Mouse (Mus musculus) right cerebral cortex, postnatal 4 days (tissue): Measurements from ENCODE around the gene Fam49a.
"Not testable (repeated sequence)": the region's sequence is repeated elsewhere in the genome, so short reads cannot be mapped to it uniquely, and the experiment has no call there.

Source experiments
- DNase-seq: peaks from one replicate; pipeline ENCODE4 v3.0.0-alpha.2; 2022

Gene Fam49a

DNA sequence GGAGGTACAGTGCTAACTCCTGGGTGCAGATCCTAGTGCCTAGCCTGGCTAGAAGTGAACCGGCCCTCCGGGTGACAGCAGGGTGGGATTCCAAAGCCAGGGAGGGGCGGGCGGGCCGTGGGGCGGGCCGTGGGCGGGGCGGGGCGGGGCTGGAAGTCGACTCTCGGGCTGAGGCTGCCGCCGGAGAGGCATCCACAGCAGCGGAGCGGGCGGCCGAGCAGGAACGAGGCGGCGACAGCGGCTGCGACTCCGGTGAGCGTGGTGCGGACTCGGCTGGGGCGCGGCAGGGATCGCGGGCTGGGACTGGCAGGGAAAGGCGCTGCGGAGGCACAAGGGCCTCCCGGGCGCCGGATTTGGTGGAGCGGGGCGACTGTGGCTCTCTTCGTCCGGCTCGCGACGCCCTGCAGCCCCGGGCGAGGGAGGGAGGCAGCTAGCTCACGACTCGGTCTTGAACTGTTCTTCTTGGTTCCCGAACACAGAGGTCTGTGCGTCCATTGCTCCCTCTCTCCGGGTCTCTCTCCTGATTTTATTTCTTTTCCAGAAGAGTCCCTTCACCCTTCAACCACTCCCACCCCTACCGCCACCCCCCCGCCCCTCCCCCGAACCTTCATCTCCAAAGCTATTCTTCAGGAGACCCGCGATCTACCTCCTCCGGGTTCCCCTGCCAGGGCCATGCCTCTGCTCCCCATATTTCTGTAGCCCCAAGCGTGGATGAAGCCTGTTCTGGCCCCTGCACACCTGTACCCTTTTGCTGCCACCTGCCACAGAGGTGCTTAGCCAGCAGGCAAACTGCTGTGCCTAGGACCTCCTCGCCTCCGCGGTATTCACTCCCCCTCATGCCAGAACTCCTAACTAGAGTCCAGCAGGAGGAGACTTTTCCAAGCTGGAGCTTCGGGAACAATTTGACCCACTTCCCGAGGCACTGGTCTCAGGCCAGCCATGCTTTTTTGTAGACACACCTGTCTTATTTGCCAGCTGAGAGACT lies at the start of gene Fam49a:
Fam49a (plus strand) TSS at position 153 of the 985 bp plus-strand sequence.
- peak; percentile 74 for DNase-seq

DNA sequence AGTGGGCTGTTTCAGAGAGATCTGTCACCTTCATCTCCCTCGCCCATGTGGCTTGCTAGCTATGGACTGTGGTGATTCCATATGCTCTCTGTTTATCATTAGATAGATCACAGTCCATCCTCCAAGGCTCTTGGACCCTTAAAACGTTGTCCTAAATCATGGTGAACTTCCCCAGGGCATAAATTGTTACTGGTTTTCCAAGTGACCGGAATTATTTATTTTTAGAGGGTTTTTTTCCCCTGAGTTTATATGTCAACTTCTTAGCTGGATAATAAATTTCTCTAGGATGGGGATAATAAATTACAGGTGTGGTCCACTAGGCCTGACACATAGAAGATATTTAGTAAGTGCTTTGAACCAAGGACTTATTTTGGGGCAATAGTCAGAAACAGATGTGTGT lies 48.4 kb upstream of the Fam49a start:
- no peak for DNase-seq

DNA sequence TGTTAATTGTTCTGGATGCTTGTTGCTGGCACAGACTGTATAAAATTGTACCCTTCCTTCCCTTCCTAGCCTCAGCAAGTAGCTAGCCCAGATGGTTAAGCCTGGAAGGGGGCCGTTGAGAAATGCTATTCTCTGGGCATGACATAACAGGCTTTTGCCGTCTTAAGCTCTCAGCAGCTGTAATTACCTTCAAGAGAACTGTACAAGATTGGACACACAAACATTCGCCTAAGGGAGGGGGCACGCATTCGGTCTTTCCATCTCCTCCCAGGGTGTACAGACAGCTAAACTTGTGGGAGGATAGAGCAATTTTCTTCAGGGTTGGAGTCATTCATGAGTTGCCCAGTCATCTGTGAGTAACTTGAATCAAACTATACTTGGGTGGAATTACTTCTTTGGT lies 43.0 kb upstream of the Fam49a start:
- no peak for DNase-seq

DNA sequence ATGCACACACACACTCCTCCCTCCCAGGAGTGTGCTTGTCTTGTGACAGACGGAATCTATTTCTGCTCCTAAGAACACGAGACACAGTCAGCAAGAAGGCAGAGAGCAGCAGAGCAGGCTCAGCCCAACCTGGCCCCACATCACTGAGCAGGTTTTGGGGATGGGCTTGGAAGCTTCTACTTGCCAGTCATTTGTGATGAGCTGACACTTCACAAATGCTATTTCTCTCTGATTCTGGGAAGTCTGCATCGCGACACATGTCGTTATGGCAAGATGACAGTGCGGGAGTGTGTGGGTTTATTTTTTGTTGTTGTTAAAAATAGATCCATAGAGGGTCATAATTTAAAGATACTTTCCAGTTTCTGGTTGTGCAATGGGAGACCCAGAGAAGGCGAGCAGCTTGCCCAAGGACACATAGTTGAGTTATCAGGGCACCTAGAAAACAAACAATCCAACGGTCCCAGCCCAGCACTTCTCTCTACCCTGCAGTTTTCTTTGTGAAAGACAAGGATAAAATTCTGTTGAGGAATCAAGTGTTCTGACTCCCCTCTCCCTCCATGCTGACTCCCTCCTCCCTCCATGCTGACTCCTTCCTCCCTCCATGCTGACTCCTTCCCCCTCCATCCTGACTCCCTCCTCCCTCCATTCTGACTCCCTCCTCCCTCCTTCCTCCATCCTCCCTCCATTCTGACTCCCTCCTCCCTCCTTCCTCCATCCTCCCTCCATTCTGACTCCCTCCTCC lies 41.0 kb upstream of the Fam49a start:
- peak; percentile 50 for DNase-seq

DNA sequence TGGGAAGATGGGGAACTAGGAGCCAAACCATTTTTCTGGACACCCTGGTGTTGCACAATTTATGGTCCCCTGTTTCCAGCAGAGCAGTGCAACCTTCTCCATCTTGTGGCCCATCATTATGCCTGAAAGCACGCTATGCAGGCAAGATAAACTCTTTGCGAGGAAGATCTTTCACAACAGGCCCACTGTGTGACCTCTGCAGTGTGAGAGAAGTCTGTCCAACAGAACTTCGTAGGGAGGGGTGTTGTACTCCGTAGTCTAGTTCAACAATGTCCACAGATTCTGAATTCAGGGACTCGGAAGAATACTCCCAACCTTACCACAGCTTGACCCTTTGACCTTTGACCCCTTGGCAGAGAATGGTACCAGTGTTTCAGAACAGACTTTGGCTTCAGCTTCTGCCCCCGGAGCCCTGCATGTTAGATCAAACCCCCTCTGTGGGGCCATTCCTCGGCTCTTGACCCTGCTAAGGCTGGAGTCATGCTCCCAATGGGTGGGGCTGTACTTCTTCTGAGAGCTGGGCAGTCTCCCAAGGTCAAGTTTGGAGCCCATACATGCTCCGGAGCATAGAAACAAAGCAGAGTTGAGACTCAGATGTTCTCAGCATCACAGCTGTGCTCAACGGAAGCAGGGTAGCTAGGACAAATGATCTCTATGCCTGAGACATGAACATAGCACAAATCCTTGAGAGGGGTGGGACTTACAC lies 39.2 kb upstream of the Fam49a start:
- no peak for DNase-seq

DNA sequence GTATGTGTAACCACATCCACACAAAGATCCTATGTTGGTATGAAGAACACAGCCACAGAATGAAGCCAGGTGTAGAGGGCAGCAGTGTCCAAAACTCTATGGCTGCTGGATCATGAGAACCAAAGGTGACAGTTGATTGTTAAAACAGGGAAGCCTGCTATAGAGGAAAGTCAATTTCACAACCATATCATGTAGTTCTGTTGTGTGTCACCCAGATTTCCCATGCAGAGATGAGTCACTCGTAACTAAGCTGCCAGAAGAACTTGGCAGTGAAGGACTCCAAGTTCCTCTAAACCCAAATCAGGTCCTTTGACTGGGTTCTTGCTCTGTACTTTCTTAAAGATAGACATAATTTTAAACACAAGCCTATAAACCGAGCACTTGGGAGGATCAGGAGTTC lies 38.6 kb upstream of the Fam49a start:
- DNase-seq: no peak

DNA sequence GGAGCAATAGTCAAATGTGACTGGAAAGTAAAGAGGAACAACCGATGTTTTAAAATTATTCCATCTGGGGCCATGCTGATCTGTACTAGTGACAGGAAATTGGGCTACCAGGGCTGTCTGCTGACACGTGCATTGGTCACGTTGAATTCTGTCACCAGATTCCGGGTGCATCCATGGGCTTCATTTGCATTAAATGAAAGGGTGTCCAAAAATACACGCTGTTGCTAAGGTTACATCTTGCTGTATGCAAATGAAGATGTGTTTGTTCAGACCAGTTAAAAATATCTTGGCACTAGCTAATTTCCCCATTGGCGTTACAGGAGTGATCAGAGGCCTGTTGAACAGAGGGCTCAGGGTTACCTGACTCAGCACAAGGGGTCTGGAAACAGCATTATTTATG lies 36.2 kb upstream of the Fam49a start:
- peak; percentile 39 for DNase-seq

DNA sequence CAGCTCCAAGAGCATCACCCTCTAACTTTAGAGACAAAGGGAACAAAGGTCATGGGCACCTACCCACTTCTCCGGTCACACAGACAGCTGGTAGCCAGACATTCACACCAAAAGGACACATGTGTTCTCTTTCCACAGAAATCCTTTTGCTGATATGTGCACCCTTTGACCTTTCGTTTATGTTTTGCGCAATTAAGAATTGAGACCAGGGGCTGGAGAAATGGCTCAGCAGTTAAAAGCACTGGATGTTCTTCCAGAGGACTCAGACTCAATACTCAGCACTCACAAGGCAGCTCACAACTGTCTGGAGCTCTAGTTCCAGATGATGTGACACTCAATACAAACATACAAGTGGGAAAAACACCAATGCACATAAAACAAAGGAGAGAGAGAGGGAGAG lies 34.3 kb upstream of the Fam49a start:
- DNase-seq: no peak

DNA sequence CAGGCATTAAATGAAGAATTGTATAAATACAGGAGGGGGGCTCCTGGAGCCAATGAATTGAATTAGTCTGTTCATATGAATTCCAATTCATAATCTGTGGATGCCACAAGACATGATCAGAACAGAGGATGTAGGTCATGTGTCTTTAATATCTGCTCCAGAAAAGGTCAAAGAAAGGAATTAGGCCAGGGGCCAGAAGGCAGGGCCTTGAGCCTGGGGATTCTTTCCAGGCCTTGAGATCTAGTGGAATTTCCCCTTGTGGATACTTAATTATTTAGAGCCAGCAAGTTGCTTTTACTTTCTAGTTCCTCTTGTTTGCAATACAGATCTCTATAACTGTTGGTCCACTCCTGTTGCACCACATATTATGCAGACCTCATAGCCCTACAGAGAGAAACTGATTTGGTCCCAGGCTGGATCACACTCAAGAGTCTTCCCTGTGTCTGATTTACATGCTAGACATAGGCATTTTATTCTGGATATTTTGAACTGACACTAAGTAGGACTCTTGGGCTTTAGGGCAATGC lies 31.8 kb upstream of the Fam49a start:
- DNase-seq: no peak

DNA sequence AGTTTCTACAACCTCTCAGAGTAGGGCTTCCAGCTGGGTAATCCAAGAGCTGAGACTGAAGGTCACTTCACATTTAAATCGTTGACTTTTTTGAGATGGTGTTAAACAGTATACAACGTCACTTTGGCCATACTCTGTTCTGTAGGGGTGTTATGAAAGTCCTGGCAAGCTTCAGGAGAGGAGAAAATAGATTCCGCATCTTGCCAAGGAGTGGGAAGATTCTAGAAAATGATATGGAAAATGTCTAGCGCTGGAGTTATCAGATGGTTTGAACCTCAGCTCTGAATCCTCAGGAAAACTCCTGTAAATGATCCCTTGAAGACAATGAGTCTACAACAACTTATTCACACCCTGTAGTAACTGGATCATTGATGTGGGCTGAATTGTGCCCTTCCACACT lies 29.8 kb upstream of the Fam49a start:
- DNase-seq: no peak

DNA sequence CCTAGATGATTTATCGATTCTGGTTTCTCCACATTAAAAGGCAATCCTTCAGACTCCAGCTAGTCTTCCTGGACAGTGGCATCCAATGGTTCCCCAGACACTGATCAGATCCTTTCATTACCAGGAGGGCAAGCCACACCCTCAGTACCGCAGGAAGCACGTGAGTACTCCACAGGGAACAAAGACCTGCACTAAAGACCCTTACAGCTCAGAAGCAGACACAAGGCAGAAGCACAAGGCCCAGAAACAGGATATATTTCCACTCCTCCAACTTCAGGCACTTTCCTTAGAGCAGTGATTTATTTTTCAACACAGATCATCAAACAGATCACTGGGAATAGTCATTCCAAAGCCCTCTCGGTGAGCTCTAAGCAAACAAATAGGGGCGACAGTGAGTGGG lies 25.0 kb upstream of the Fam49a start:
- no peak for DNase-seq

DNA sequence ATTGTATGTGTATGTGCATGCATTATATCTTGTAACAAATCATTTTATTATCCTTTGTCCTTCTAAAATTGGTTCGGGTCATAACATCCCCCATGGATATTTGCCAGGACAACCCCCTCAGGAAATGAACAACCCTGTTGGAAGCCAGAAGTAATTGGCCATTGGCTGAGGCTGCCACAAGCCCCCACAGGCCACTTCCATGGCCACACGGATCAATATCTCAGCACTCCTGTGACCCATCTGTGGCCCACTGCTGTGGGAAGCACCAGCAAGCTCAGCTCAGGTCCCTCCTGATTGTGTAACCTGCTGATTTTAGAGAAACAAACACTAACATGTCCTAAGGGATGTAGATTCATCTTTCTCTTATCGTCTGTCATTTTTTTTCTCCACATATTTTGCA lies 22.4 kb upstream of the Fam49a start:
- no peak for DNase-seq

DNA sequence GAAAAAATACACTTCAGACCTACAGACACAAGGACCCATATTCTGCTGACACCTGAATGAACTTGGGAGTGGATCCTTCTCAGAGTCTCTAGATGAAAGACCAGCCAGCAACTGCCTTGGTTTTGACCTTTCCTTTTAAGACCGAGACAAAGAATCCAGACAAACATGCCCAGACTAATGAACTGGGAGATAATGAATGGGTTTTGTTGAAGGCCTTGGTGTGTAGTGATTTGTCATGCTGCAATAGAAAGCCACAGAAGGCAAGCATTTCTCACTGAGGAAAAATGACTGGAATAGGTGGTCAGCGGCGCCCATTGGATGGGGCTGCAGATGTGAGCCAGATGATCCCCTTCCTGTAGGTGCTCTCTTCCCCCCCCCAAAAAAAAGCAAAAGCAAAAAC lies 18.8 kb upstream of the Fam49a start:
- DNase-seq: no peak

DNA sequence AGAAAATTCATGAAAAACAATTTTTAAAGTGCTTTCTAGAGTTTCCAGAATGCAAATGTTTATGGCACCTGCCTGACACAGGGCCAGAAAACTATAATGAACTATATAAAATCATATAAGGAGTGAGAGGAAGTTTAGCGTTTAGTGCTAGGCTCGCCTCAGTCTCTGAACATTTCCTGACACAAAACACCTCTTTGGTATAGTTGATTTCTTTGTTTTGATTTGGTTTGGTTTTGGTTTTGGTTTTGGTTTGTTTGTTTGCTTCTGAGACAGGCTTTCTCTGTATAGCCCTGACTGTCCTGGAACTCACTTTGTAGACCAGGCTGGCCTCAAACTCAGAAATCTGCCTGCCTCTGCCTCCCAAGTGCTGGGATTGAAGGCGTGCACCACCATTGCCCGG lies 14.9 kb upstream of the Fam49a start:
- DNase-seq: not testable (repeated sequence)

DNA sequence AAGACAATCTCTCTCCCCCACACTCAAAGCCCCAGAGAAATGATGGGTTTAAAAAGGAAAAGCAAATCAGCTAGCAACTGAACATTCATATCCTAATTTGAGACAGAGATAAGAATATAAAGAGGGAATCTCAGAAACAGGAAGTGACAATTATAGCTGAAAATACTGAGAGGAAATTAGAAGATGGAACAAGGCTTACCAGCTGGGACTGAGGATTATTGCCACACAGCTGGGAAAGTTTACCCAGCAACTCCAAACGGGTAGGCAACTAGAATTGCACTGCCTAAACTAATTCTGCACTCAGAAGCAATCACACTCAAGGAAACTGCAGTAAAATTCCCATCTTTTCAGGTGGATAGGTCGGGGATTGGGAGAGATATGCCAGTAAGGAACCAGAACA lies 12.4 kb upstream of the Fam49a start:
- no peak for DNase-seq

DNA sequence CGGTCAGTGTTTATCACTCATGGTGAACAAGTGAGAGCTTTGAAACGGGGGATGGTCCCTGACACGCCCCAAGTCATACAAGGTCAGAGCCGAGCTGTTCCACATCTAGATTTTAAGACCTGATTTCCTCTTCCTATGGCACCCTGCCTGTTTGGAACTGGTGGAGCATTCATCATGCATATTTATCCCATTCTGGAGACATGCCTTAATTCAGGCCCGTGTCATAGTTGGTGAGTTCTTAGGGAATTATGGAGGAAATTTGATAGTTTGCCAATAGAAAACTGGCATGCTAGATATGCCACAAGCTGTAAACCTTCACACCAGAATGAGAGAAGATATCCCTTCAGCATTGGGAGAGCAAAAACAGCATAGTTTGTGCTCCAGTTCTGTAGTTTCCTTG lies 8.4 kb upstream of the Fam49a start:
- no peak for DNase-seq

DNA sequence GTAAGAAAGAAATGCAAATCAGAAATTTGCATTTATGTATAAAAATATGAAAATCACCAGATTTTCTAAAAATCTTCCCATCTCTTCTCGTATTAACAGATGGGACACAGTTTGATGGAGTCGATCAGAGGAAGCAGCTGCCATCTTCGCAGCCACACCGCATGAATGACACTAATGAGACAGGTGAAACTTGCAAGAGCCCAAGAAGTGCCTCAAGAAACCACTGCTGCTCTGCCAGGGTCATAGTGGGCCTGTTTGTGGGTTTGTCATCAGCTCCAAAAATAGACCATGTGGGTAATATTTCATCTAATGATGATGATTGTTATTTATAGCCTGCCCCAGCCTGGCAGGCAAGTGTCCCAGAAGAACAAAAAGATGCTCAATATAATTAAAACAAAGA lies 7.8 kb upstream of the Fam49a start:
- no peak for DNase-seq

DNA sequence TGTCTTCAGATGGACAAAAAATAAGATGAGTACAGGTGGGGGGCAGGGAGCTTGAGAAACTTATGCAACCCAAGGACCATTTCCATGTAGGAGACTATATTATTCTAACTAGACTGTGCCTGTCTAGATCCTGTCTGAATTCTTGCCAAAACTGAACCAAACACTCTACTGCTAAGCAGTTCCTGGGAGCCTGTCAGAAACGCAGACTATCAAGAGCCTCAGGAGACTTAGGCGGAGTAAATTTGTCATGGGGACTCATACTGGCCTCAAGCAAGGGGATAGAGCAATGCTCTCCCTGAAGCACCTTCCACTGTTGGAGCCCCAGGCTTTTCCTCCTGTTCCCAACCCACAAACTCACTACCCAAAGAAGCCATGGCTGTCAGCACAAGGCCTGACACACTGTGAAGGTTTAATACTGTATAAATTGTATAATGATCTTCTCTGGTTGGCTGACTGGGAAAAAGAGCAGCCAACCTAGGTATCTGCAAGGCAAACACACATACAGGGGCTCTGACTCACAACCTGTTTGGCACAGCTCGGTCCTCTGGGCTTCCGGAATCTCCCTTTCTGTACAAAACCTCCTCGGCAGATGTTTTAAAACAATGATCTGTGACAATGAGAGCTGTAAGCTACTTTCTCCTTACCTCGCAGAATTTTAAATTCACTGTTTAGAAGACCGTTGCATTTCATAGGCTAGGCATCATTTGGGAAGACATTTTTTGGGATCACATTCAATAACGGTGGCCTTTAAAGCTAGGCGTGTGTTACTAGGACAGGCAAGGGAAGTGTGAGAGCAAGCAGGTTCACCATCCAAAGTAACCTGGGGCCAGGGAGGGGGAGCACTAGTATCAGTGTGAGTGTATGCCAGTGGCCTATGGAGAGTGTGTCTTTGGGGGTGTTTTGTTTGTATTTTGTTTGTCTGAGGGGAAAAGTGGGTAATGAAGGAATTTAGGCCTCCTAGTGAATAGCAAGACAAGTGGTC lies 669 bp upstream of the Fam49a start:
- no peak for DNase-seq

DNA sequence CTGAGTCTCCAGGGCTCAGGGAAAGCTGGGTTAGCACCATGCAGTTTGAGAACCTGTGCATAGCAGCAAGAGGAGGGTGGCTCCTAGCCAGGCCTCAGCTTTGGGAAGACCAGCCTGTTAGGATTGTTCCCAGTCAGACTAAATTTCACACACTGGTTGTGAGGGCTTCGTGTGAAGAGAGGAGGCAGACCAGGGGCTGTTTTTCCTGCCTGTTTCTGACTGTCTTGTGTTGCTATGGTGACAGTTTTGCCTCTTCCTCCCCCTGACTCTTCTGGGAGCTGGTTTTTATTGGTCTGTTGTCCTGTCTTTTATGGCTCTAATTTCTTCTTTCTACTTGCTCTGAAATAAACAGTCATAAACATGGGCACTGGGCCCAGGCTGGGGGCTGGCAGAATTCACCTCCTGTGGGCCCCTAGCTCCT lies 1.4 kb downstream of the Fam49a start:
- peak; percentile 49 for DNase-seq

DNA sequence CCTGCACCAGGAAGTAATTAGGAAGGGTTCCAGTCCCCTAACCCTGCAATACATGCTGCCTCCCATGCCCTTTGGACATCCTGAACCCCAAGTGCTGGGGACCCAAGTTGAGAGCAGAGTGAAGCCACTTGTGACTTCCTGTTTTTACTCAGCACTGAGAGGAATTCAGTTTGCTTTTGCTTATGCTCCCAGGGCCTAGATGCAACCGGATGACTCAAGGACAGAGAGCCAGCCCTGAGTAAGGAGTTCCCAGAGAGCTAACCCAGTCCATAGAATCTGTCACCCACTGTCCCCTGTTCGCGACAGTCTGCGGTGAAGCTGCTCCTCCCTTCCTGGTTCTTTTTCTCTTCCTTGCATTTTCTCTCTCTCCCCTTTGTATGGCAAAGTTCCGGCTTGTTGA lies 2.2 kb downstream of the Fam49a start:
- DNase-seq: no peak

DNA sequence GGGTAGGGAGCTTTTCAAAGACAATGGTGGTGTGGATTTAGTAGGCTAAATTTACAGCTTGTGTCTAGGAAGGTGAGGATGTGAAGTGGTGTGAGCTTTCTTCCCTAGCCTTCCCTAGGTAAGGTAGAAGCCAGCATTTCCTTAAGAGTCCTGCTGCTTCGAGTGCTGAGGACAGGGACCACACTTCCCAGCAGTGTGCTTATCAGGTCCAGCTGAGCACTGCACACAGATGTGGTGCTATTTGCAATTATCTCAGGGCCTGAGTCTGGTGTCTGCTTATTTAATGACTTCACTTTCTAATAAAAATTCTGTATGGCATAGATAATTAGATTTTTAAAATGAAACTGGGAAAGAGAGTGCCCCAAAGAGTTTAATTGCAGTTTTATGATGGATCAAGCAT lies 4.6 kb downstream of the Fam49a start:
- no peak for DNase-seq

DNA sequence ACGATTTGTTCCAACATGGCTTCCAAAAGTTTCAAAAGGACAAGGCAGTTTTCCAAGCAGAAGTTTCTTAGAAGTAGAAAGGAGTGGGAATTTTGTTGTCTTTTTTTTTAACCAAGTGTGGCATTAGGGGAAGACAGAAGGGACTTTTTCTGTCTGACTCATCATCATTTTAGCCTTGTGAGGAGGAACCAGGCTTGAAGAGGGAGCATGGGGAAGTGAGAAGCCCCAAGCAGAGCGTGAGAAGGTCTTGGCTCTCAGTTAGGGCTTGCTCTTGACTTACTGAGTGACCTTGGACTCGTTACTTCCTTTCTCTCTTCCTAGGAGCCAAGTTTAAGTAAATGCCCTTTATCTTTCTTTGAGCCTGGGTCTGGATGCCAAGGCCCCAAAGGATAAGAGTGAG lies 8.6 kb downstream of the Fam49a start:
- no peak for DNase-seq
